Mouse (Mus musculus) hindbrain, postnatal 0 days (tissue): ENCODE results near the gene Tenm3. TPM values are rescaled to one million over a fixed set of nuclear protein-coding genes. Genes with fewer than 3 reads are reported as not detected.

Experiments used
- ATAC-seq: fragments of 200-750 bp; cut with Nextera tagmentation; 2 replicates; pipeline ENCODE4 v1.8.0; 2017; ENCODE audit warnings: mild to moderate bottlenecking, moderate TSS enrichment, moderate library complexity
- DNase-seq: peaks from one replicate; pipeline ENCODE4 v3.0.0-alpha.2; 2015; ENCODE audit warnings: low spot score
- H3K27ac ChIP-seq: fragments of 300-500 bp; sonication (generic); 2 replicates; pipeline ENCODE4 v1.5.1; 2014; ENCODE audit warnings: mild to moderate bottlenecking
- H3K27me3 ChIP-seq: fragments of 300-500 bp; sonication (generic); 2 replicates; pipeline ENCODE4 v1.6.1; 2014; ENCODE audit warnings: low read length, mixed read lengths; ENCODE audit not compliant: insufficient read depth
- H3K36me3 ChIP-seq: fragments of 300-500 bp; sonication (generic); 2 replicates; pipeline ENCODE4 v1.6.1; 2014; ENCODE audit warnings: low read length, mixed read lengths; ENCODE audit not compliant: insufficient read depth
- H3K4me1 ChIP-seq: fragments of 300-500 bp; sonication (generic); 2 replicates; pipeline ENCODE4 v1.6.1; 2014; ENCODE audit warnings: antibody characterized with exemption, low read length, mixed read lengths; ENCODE audit not compliant: insufficient read depth
- H3K4me2 ChIP-seq: fragments of 300-500 bp; sonication (generic); 2 replicates; pipeline ENCODE4 v1.6.1; 2014; ENCODE audit warnings: low read depth, mild to moderate bottlenecking, low read length, moderate library complexity, mixed read lengths
- H3K4me3 ChIP-seq: fragments of 300-500 bp; sonication (generic); 2 replicates; pipeline ENCODE4 v1.5.1; 2014; ENCODE audit warnings: low read length
- H3K9ac ChIP-seq: fragments of 300-500 bp; sonication (generic); replicated peaks from 2 replicates; pipeline ENCODE4 v1.6.1; 2014; ENCODE audit warnings: mild to moderate bottlenecking, low read length, moderate library complexity, mixed read lengths
- H3K9me3 ChIP-seq: fragments of 300-500 bp; sonication (generic); 2 replicates; pipeline ENCODE4 v1.6.1; 2016; ENCODE audit warnings: low read length, mixed read lengths
- CTCF ChIP-seq: IDR thresholded peaks from 2 replicates; pipeline ENCODE4 v1.5.1; 2016; ENCODE audit warnings: antibody characterized with exemption, control low read depth, low read depth
- WGBS: fragments of 180-500 bp; shearing (Covaris S2); extraction: QIAGEN DNeasy Blood & Tissue Kit; methylation state at CpG from one replicate; pipeline ENCODE4 v1.1.7; 2014; 5-methylcytosine and 5-hydroxymethylcytosine counted together
- polyA plus RNA-seq: library from polyadenylated mRNA; unstranded; fragments of >200 nt; fragmentation: Nextera tagmentation; extraction: Ambion mirVana; gene quantifications from 2 replicates; pipeline ENCODE4 v1.2.1, GENCODE M21; 2015
- total RNA-seq: library from RNA; depleted of rRNA; stranded (reverse); fragments of >200 nt; gene quantifications from 2 replicates; pipeline ENCODE4 v1.2.3, GENCODE M21; 2014

The Tenm3 gene
- total and polyA plus RNA-seq, 2 experiments from 2014 or later = 21.3 to 151 TPM

GRCm38 (mm10) chr8:48715616-48716015 is 128.1 kb downstream of the Tenm3 start:
- Histone ChIP-seq H3K4me3 (no peak overlapping the region), H3K9ac (no peak overlapping the region), H3K9me3 (no peaks in the 10 kb centered on the region), H3K27ac (no peak overlapping the region), H3K27me3 (no peaks in the 10 kb centered on the region), H3K36me3 (no peaks in the 10 kb centered on the region), H3K4me2 (no peak overlapping the region), H3K4me1 (no peaks in the 10 kb centered on the region)
- ATAC-seq (no peak), DNase-seq (no peak)
- WGBS = 81% methylated on average over 9 of the region's 9 CpGs
- TF ChIP-seq CTCF = no peak

GRCm38 (mm10) chr8:48706666-48707065 is 137.1 kb downstream of the Tenm3 start:
- Histone ChIP-seq H3K4me2 (no peak overlapping the region), H3K27me3 (no peaks in the 10 kb centered on the region), H3K27ac (no peak overlapping the region), H3K4me1 (no peaks in the 10 kb centered on the region), H3K9ac (no peak overlapping the region), H3K9me3 (no peaks in the 10 kb centered on the region), H3K36me3 (no peaks in the 10 kb centered on the region), H3K4me3 (no peak overlapping the region)
- WGBS = 85% methylated on average over 6 of the region's 6 CpGs
- DNase-seq (no peak), ATAC-seq (no peak)
- TF ChIP-seq CTCF = no peak

DNA sequence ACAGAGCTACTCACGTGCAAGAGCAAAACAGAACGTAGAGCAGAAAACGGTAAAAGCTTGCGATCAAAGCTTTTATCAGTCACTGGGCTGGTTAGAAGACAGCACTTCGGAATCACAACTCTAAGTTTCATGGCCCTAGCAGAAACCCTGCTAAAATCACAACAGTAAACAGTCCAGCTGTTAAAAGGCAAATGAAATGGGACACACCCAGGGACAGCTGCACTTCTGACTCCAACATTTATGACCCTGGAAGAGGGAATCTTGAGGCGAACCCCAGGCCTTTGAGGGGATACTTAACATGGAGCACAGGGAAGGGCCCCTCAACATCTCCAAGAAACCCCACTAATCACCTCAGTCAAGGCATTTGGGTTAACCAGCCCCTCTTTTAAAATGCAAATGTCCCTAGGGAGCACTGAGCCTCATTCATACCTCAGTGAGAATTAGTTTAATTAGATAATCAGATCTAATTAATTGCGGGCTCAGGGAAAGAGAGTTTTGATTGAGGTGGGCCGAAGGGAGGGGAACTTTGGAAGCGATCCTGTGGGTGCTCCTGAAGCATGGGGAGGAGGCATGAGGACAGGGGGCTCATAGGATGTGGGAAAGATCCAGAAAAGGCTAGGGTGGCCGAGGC is 138.8 kb downstream of the Tenm3 start:
- ATAC-seq (no peak), DNase-seq (no peak)
- no peaks in the 10 kb centered on the region for H3K9me3 ChIP-seq
- H3K4me2 ChIP-seq = no peak overlapping the region
- H3K27me3 ChIP-seq = no peaks in the 10 kb centered on the region
- WGBS = 89% methylated on average over 10 of the region's 10 CpGs
- no peak for TF ChIP-seq CTCF
- H3K4me1 ChIP-seq = no peaks in the 10 kb centered on the region
- H3K4me3 ChIP-seq = no peak overlapping the region
- H3K9ac ChIP-seq = no peak overlapping the region
- no peak overlapping the region for H3K27ac ChIP-seq
- H3K36me3 ChIP-seq = no peaks in the 10 kb centered on the region

GRCm38 (mm10) chr8:48704485-48704884 is 139.3 kb downstream of the Tenm3 start:
- H3K4me2 ChIP-seq = no peak overlapping the region
- no peak for TF ChIP-seq CTCF
- H3K4me3 ChIP-seq = no peak overlapping the region
- H3K9ac ChIP-seq = no peak overlapping the region
- H3K36me3 ChIP-seq = no peaks in the 10 kb centered on the region
- H3K4me1 ChIP-seq = no peaks in the 10 kb centered on the region
- no peak overlapping the region for H3K27ac ChIP-seq
- 85% methylated on average over 6 of the region's 6 CpGs for WGBS
- H3K9me3 ChIP-seq = no peaks in the 10 kb centered on the region
- ATAC-seq (no peak), DNase-seq (no peak)
- H3K27me3 ChIP-seq = no peaks in the 10 kb centered on the region

DNA sequence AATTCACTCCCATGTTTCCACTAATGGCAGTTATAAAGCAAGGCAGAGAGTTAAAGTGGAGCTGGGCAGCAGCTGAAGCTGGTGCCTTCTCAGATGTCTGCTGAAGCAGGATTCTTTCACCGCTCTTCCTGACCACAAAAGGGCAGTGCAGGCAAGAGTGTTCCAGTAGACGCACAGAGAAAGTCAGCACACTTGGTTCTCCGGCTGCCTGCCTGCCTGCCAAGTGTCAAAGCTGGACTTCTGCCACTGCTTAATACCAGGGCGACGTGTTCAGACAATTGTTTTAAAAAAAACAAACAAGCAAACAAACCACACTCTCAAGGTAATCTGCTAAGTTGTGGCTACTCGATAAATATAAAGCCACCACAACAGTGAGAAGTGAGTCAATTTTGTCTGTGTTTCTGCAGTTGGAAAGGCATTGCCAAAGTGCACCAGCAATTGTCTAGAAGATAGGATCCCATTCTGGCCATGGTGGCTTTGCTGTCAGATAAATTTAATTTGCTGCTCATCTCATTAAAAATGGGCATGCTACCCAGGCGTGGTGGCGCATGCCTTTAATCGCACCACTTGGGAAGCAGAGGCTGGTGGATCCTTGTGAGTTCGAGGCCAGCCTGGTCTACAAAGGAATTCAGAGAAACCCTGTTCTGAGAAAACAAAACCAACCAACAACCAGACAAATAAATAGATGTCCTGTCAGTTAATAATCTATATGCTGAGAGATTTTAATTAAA is 152.9 kb downstream of the Tenm3 start:
- 49% methylated on average over 10 of the region's 10 CpGs for WGBS
- no peak overlapping the region for H3K4me2 ChIP-seq
- peak; percentile 75 for DNase-seq
- H3K36me3 ChIP-seq = no peaks in the 10 kb centered on the region
- no peaks in the 10 kb centered on the region for H3K9me3 ChIP-seq
- peak; percentile 55 for TF ChIP-seq CTCF
- H3K9ac ChIP-seq = no peak overlapping the region
- H3K4me3 ChIP-seq = no peak overlapping the region
- H3K27me3 ChIP-seq = no peaks in the 10 kb centered on the region
- ATAC-seq = peak; percentile 62; the same call in 1 of the 2 replicates
- H3K27ac ChIP-seq = no peak overlapping the region
- H3K4me1 ChIP-seq = no peaks in the 10 kb centered on the region

DNA sequence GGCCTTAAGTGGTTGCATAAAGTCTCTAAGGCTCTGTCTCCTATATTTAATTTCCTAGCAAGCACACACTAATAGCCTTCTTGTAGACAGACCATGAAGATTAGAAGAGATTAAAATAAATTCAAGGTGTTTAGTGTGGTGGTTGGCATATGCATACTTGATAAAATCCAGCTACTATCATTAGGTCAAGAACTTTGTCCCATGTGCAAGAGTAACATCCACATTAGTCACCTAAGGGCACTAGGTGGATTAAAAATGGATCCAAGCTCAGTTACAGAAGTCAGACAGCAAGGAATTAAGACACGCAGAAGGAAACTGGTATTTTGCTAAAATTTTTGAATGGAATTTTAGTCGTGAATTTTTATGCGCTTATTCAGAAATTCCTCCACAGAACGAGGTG is 155.0 kb downstream of the Tenm3 start:
- 93% methylated on average over 4 of the region's 4 CpGs for WGBS
- Histone ChIP-seq H3K27ac (no peak overlapping the region), H3K36me3 (no peaks in the 10 kb centered on the region), H3K9ac (no peak overlapping the region), H3K4me2 (no peak overlapping the region), H3K9me3 (no peaks in the 10 kb centered on the region), H3K27me3 (no peaks in the 10 kb centered on the region), H3K4me1 (no peaks in the 10 kb centered on the region), H3K4me3 (no peak overlapping the region)
- no peak for ATAC-seq
- no peak for DNase-seq
- TF ChIP-seq CTCF = no peak

GRCm38 (mm10) chr8:48688188-48688587 is 155.6 kb downstream of the Tenm3 start:
- Histone ChIP-seq H3K4me1 (no peaks in the 10 kb centered on the region), H3K4me2 (no peak overlapping the region), H3K36me3 (no peaks in the 10 kb centered on the region), H3K27ac (no peak overlapping the region), H3K9me3 (no peaks in the 10 kb centered on the region), H3K9ac (no peak overlapping the region), H3K4me3 (no peak overlapping the region), H3K27me3 (no peaks in the 10 kb centered on the region)
- no peak for ATAC-seq
- TF ChIP-seq CTCF = no peak
- WGBS = 82% methylated on average over 9 of the region's 9 CpGs
- no peak for DNase-seq
